Mouse (Mus musculus) ES-Bruce4 (cell line): ENCODE results near the gene Rnf141.

Experiments used
- CTCF ChIP-seq: IDR thresholded peaks from one replicate; pipeline ENCODE4 v1.8.1; 2011; ENCODE audit warnings: low read depth, low read length
- EP300 ChIP-seq: IDR thresholded peaks from 2 replicates; pipeline ENCODE4 v1.6.1; 2011; ENCODE audit warnings: low read depth, low read length; ENCODE audit not compliant: insufficient read depth
- POLR2A ChIP-seq: IDR thresholded peaks from one replicate; pipeline ENCODE4 v1.8.1; 2011; ENCODE audit warnings: low read length; ENCODE audit not compliant: insufficient read depth

GRCm38 (mm10) chr7:110773204-110774002 is 70.9 kb downstream of the Rnf141 start:
- TF ChIP-seq POLR2A, result no peak
- TF ChIP-seq CTCF, result no peak
- TF ChIP-seq EP300, result no peak
